Mouse (Mus musculus): ENCODE measurements around the gene Wfdc21.

GRCm38 (mm10) chr11:83708715-83709114 lies 38.0 kb upstream of the Wfdc21 start, which contains the start of gene Wfdc18:
- TF ChIP-seq CTCF (IDR thresholded peaks at IDR 0.05; ENCODE audit: low read depth, low read length) (no peak), POLR2A (IDR thresholded peaks at IDR 0.05; ENCODE audit: extremely low read depth, insufficient read depth, low read length) (no peak)
